Mouse (Mus musculus) heart, adult 2 months (tissue): ENCODE data around the gene Fto. TPM values are rescaled to one million over a fixed set of nuclear protein-coding genes. Genes with fewer than 3 reads are reported as not detected.

Experiments used
- DNase-seq, 2 experiments: peaks; one replicate each; pipeline ENCODE4 v3.0.0; 2021
- H3K27ac ChIP-seq: fragments of 200-600 bp; 2 replicates; pipeline ENCODE4 v1.8.1; 2022
- H3K27me3 ChIP-seq: fragments of 200-500 bp; 2 replicates; pipeline ENCODE4 v1.6.1; 2012; ENCODE audit warnings: mild to moderate bottlenecking, low read length, inconsistent platforms, mixed read lengths; ENCODE audit not compliant: control insufficient read depth, insufficient read depth
- H3K36me3 ChIP-seq: fragments of 200-500 bp; 2 replicates; pipeline ENCODE4 v1.6.1; 2012; ENCODE audit warnings: low read length, inconsistent platforms; ENCODE audit not compliant: control insufficient read depth, insufficient read depth
- H3K4me1 ChIP-seq: fragments of 200-500 bp; 2 replicates; pipeline ENCODE4 v1.6.1; 2011; ENCODE audit warnings: low read length; ENCODE audit not compliant: control insufficient read depth, insufficient read depth
- H3K4me3 ChIP-seq: fragments of 200-600 bp; 2 replicates; pipeline ENCODE4 v1.8.1; 2022
- H3K79me2 ChIP-seq: fragments of 200-500 bp; replicated peaks from 2 replicates; pipeline ENCODE4 v1.6.1; 2012; ENCODE audit warnings: mild to moderate bottlenecking, inconsistent platforms, low read length, moderate library complexity, mixed read lengths; ENCODE audit not compliant: control insufficient read depth, insufficient read depth
- H3K9ac ChIP-seq: fragments of 200-500 bp; 2 replicates; pipeline ENCODE4 v1.6.1; 2012; ENCODE audit warnings: low read depth, mild to moderate bottlenecking, control low read depth, inconsistent platforms, low read length, mixed read lengths
- CTCF ChIP-seq: fragments of 200-600 bp; IDR thresholded peaks from 2 replicates; pipeline ENCODE4 v1.8.1; 2022; ENCODE audit warnings: antibody characterized with exemption, mild to moderate bottlenecking, moderate library complexity
- EP300 ChIP-seq: fragments of 200-500 bp; IDR thresholded peaks from 2 replicates; pipeline ENCODE4 v1.6.1; 2011; ENCODE audit warnings: low read depth, low read length, control low read depth; ENCODE audit not compliant: insufficient read depth
- POLR2A ChIP-seq: fragments of 200-500 bp; IDR thresholded peaks from 2 replicates; pipeline ENCODE4 v1.6.1; 2011; ENCODE audit warnings: mild to moderate bottlenecking, low read depth, low read length, control low read depth; ENCODE audit not compliant: insufficient read depth
- WGBS: fragments of 180-500 bp; shearing (Covaris S2); methylation state at CpG from one replicate; pipeline ENCODE4 v1.1.7; 2018; 5-methylcytosine and 5-hydroxymethylcytosine counted together
- intact Hi-C: fragments of 180-260 bp; cut with DNase I; formaldehyde crosslinking; loops from one replicate; pipeline ENCODE4 v1.15.1; 2025
- polyA plus RNA-seq: library from polyadenylated mRNA; depleted of rRNA; stranded (reverse); fragments of >200 nt; gene quantifications from 2 replicates; pipeline ENCODE4 v1.2.3, GENCODE M21; 2012
- total RNA-seq, 2 experiments: library from RNA; stranded (reverse); gene quantifications; 2 replicates each; pipeline ENCODE4 v1.2.3; 2021

Gene Fto
- total and polyA plus RNA-seq, 3 experiments: 41.3 to 65.1 (median 57.6) TPM

DNA sequence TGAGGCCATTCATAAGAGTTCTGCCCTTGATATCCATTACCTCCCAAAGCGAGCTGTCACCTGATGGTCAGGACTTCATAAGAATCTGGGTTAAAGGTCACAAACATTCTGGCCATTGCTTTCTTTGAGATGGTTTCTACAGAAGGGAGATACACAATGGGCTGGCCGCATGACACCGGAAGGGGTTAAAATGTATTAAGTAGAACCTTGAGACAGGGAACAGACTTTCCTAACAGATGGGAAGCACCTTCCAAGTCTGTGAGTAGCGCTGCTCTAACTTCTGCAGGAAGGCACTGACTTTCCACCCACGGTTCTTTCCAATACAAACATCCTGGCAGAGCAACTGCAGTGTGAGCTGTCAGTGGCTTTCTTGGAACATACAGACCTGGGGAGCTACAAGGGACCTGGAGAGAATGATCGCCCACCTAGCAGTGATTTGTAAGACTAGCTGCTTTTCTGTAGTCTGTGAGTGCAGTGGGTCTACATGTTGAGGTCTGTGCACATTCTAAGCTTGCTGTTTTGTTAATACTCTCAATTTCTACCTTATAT is 161.5 kb downstream of the Fto start:
- H3K36me3 ChIP-seq: no peaks in the 10 kb centered on the region
- intact Hi-C loops: no loop called here
- no peaks in the 10 kb centered on the region for H3K27me3 ChIP-seq
- H3K27ac ChIP-seq: peak overlapping the region; percentile 46
- no peak for TF ChIP-seq CTCF
- 0 out of 2 replicates have a peak, but pooled peaks have one; percentile 10 for TF ChIP-seq EP300
- H3K4me1 ChIP-seq: no peaks in the 10 kb centered on the region
- DNase-seq: no peak
- no peaks in the 10 kb centered on the region for H3K79me2 ChIP-seq
- no peak overlapping the region for H3K4me3 ChIP-seq
- no peak overlapping the region for H3K9ac ChIP-seq
- WGBS: 47% methylated on average over 6 of the region's 6 CpGs

DNA sequence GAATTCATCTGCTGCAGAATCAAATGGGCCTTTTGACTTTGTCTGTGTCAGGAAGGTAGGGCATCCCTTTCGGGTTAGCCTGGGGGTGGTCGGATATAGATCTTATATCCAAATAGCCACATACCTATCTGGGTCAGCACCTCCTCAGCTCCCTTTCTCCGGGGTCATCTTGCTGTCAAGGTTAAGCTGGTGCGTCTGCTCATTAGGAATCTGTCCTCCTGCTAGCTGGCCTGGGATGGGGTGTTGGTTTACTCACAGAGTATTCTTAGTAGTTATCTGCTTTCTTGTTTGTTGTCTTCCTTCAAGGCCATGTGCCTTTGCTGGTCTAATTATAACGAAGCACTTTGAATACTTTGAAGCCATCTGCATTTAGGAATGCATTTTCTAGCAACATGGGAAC is 163.7 kb downstream of the Fto start:
- Histone ChIP-seq H3K9ac (no peak overlapping the region), H3K79me2 (no peaks in the 10 kb centered on the region), H3K4me3 (no peak overlapping the region), H3K4me1 (no peaks in the 10 kb centered on the region), H3K36me3 (no peaks in the 10 kb centered on the region), H3K27me3 (no peaks in the 10 kb centered on the region), H3K27ac (no peak overlapping the region)
- no peak for DNase-seq
- intact Hi-C loops: no loop called here
- 87% methylated on average over 5 of the region's 5 CpGs for WGBS
- no peak for TF ChIP-seq CTCF
- no peak for TF ChIP-seq POLR2A

DNA sequence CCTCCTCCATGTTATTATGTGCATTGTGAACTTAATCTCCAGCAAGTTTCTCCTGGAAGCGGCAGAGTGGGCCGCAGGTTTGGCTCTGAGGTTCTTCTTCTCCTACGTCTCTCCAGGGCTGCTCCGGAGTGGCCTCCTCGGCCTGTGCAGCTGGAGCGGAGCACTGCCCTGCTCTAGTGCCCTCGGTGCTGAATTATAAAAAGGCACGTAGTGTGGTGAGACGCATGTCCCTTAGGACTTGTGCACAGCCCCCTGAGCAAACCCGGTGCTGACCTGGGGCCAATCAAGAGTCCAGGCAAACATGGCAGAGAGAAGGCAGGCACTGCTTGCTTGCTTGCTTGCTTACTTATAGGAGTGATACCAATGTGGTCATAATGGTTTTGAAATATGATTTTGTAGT is 164.1 kb downstream of the Fto start:
- Histone ChIP-seq H3K4me1 (no peaks in the 10 kb centered on the region), H3K27me3 (no peaks in the 10 kb centered on the region), H3K9ac (no peak overlapping the region), H3K79me2 (no peaks in the 10 kb centered on the region), H3K4me3 (no peak overlapping the region), H3K27ac (no peak overlapping the region), H3K36me3 (no peaks in the 10 kb centered on the region)
- WGBS: 95% methylated on average over 10 of the region's 10 CpGs
- TF ChIP-seq CTCF (no peak), EP300 (no peak), POLR2A (no peak)
- no peak for DNase-seq
- intact Hi-C loops: no loop called here

DNA sequence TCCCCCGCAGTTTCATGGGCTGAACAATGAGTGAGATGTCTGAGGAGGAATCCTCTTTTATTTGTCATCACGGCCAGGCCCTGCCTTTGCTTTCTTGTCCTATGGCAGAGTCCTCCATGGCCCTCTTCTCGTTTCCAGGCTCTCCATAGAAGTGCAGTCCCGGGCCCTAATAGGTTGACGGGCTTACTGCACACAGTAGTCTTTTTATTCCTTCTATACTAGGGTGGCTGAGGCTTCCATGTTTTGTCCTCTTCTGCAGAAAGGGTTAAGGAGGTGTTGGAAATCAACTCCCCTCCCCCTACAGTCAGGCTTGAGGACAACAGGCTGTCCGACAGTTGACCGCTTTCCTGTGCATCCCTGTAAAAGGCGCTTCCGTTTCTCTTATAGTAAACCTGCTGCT is 169.2 kb downstream of the Fto start:
- Histone ChIP-seq H3K36me3 (no peaks in the 10 kb centered on the region), H3K4me3 (no peak overlapping the region), H3K27me3 (no peaks in the 10 kb centered on the region), H3K9ac (no peak overlapping the region), H3K27ac (no peak overlapping the region), H3K79me2 (no peaks in the 10 kb centered on the region), H3K4me1 (no peaks in the 10 kb centered on the region)
- 76% methylated on average over 9 of the region's 9 CpGs for WGBS
- intact Hi-C loops: no loop called here
- no peak for TF ChIP-seq POLR2A
- no peak for TF ChIP-seq CTCF
- TF ChIP-seq EP300: no peak
- no peak for DNase-seq

DNA sequence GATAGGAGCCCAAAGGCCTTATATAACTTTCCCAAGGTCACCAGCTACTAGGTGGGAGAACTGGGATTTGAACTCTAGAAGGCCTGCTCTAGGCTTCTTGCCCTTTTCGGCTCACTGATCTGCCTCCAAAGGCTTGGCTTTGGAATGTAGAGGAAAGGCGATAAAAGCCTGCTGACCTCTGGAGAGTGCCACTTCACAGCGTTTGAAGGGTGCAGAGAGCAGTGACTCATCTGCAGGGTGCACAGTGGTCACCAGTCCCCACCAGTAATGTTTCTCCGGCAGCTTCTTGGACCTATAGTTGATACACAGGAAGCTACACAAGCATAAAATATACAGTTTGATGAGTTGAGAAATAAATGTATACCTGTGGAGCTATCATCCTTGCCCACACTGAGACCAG is 173.1 kb downstream of the Fto start:
- DNase-seq: no peak
- Histone ChIP-seq H3K9ac (no peak overlapping the region), H3K4me1 (no peaks in the 10 kb centered on the region), H3K27me3 (no peaks in the 10 kb centered on the region), H3K27ac (no peak overlapping the region), H3K36me3 (no peaks in the 10 kb centered on the region), H3K4me3 (no peak overlapping the region), H3K79me2 (no peaks in the 10 kb centered on the region)
- TF ChIP-seq EP300: no peak
- no peak for TF ChIP-seq CTCF
- no peak for TF ChIP-seq POLR2A
- intact Hi-C loops: loop anchor here (5.0 kb wide), 3 partner anchors 46 to 311 kb away; no protein-coding TSS in a partner anchor
- 51% methylated on average over 4 of the region's 4 CpGs for WGBS

DNA sequence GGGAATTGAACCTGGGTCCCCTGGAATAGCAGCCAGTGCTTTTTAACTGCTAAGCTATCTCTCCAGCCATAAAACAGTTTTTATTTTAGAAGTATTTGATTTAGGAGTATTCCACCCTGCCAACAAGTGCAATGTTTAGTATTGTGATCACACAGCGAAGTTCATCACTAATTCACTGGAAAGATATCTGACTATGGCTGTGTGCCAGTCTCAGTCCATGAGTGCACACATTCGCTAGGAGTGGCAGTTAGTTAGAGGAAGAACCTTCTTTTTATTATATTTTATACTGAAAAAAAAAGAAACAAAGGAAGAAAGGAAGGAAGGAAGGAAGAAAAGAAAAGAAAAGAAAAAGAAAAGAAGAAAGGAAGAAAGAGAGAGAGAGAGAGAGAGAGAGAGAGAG is 174.1 kb downstream of the Fto start:
- no peak overlapping the region for H3K4me3 ChIP-seq
- no peaks in the 10 kb centered on the region for H3K36me3 ChIP-seq
- no peak for TF ChIP-seq POLR2A
- no peak for TF ChIP-seq EP300
- no peak for TF ChIP-seq CTCF
- DNase-seq: no peak
- WGBS: 80% methylated on average over 2 of the region's 2 CpGs
- intact Hi-C loops: loop anchor here (5.0 kb wide), 3 partner anchors 45 to 310 kb away; no protein-coding TSS in a partner anchor
- no peak overlapping the region for H3K27ac ChIP-seq
- no peak overlapping the region for H3K9ac ChIP-seq
- H3K27me3 ChIP-seq: no peaks in the 10 kb centered on the region
- no peaks in the 10 kb centered on the region for H3K79me2 ChIP-seq
- no peaks in the 10 kb centered on the region for H3K4me1 ChIP-seq
